Mouse (Mus musculus): ENCODE measurements around the gene Mt2.

- TF ChIP-seq CTCF (IDR thresholded peaks at IDR 0.05; ENCODE audit: borderline replicate concordance, control insufficient read depth, extremely low read depth, insufficient read depth, low read length, poor library complexity) (0 out of 2 replicates have a peak, but pooled peaks have one; percentile 13), POLR2A (IDR thresholded peaks at IDR 0.05; ENCODE audit: control insufficient read depth, extremely low read depth, insufficient read depth, low read length, poor library complexity) (0 out of 2 replicates have a peak, but pooled peaks have one; percentile 22)
Measured at GRCm38 (mm10) chr8:94172075-94172808, at the start of gene Mt2.

Measured in thymus, adult 2 months (tissue).